Mouse (Mus musculus) spleen, postnatal 36 days (tissue): ENCODE measurements around the gene Nacad.
A peak's percentile ranks its signal among the peaks of the same experiment; 100 is the strongest.

Source experiments
- DNase-seq, 2 experiments: peaks; one replicate each; pipeline ENCODE4 v3.0.0; 2022; ENCODE audit warnings: low spot score in 2 of 2, mixed read lengths in 1 of 2

The Nacad gene

GRCm38 (mm10) chr11:6603887-6604603, 1.8 kb downstream of the Nacad start:
- DNase-seq: no peak

GRCm38 (mm10) chr11:6603224-6603623, 2.6 kb downstream of the Nacad start:
- DNase-seq: no peak

GRCm38 (mm10) chr11:6602662-6603061, 3.2 kb downstream of the Nacad start:
- no peak for DNase-seq

- no peak for DNase-seq
Measured at GRCm38 (mm10) chr11:6601649-6602480, 4.0 kb downstream of the Nacad start.

- DNase-seq: no peak
Measured at GRCm38 (mm10) chr11:6600284-6600944, 5.4 kb downstream of the Nacad start.

GRCm38 (mm10) chr11:6599831-6600230, 6.0 kb downstream of the Nacad start:
- no peak for DNase-seq

- peak in 1 of 2 experiments; percentile 58 for DNase-seq
Measured at GRCm38 (mm10) chr11:6599011-6599681, 6.7 kb downstream of the Nacad start.

GRCm38 (mm10) chr11:6598191-6598889, 7.5 kb downstream of the Nacad start:
- DNase-seq: no peak

- DNase-seq: no peak
Measured at GRCm38 (mm10) chr11:6597523-6597922, 8.3 kb downstream of the Nacad start.

GRCm38 (mm10) chr11:6596616-6597015, 9.2 kb downstream of the Nacad start:
- no peak for DNase-seq

GRCm38 (mm10) chr11:6596205-6596604, 9.6 kb downstream of the Nacad start:
- DNase-seq: no peak

- no peak for DNase-seq
Measured at GRCm38 (mm10) chr11:6595339-6595738, 10.5 kb downstream of the Nacad start.

GRCm38 (mm10) chr11:6594845-6595244, 11.0 kb downstream of the Nacad start:
- no peak for DNase-seq

GRCm38 (mm10) chr11:6593406-6593805, 12.4 kb downstream of the Nacad start:
- no peak for DNase-seq

- DNase-seq: peak in 1 of 2 experiments; percentile 52
Measured at GRCm38 (mm10) chr11:6590933-6591675, 14.7 kb downstream of the Nacad start.

- no peak for DNase-seq
Measured at GRCm38 (mm10) chr11:6589838-6590237, 16.0 kb downstream of the Nacad start.

GRCm38 (mm10) chr11:6588295-6588694, 17.6 kb downstream of the Nacad start:
- DNase-seq: peak; percentile 82 to 85

GRCm38 (mm10) chr11:6587249-6587940, 18.5 kb downstream of the Nacad start:
- peak; percentile 51 to 60 for DNase-seq

GRCm38 (mm10) chr11:6586660-6587059, 19.2 kb downstream of the Nacad start:
- DNase-seq: peak; percentile 84 to 87

GRCm38 (mm10) chr11:6585748-6586147, 20.1 kb downstream of the Nacad start:
- DNase-seq: no peak
